Mouse (Mus musculus): ENCODE results near the gene BC049352. TPM values are rescaled to one million over a fixed set of nuclear protein-coding genes. Genes with fewer than 3 reads are reported as not detected.

BC049352 gene
- polyA plus RNA-seq, 1 experiment from 2014 or later: 0.14 TPM

DNA sequence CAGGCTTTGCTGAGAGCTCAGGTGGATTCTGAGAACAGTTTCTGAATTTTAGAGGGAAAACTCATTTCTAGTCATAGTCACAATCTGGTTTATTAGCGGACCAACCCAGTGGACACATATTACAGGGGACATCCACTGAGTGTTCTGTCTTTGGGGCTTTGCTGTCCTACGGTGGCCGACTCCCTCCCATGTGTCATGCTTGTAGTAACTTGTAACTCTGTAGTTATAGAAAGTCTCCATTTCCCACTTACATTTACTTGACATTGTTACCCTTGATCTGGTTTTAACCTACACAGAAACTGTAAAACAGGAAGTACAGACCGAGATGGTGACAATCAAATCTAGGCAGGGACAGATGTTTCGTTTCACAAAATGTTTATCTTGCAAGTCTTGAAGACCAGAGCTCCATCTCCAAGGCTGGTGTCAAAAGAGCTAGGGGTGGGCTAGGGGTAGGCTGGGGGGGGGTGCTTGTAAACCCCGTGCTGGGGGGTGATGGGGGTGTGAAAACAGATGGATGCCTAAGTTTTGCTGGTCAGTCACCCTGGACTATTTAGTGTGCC lies 53.9 kb downstream of the BC049352 start:
- Histone ChIP-seq H3K9me3 (ENCODE audit: low read length) (no peaks in the 10 kb centered on the region), H3K27me3 (ENCODE audit: insufficient read depth, low read length) (no peaks in the 10 kb centered on the region), H3K4me2 (ENCODE audit: low read depth, low read length) (no peak overlapping the region), H3K4me3 (ENCODE audit: low read depth, low read length) (no peak overlapping the region), H3K9ac (replicated peaks) (no peak overlapping the region), H3K27ac (ENCODE audit: low read depth) (peak overlapping the region; percentile 30; the same call in 1 of the 2 replicates), H3K36me3 (replicated peaks; ENCODE audit: insufficient read depth, low read length) (no peaks in the 10 kb centered on the region), H3K4me1 (ENCODE audit: insufficient read depth) (no peaks in the 10 kb centered on the region)
- 46% methylated on average over 6 of the region's 6 CpGs for WGBS (ENCODE audit: insufficient replicate concordance)
- ATAC-seq: no peak
- no peak for DNase-seq
- TF ChIP-seq CTCF (IDR thresholded peaks at IDR 0.05; ENCODE audit: low read depth) (no peak), EP300 (IDR thresholded peaks at IDR 0.05; ENCODE audit: low read depth) (no peak)

GRCm38 (mm10) chr9:45236744-45237143 lies 54.9 kb downstream of the BC049352 start:
- Histone ChIP-seq H3K4me3 (ENCODE audit: low read depth, low read length) (no peak overlapping the region), H3K9me3 (ENCODE audit: low read length) (no peaks in the 10 kb centered on the region), H3K4me2 (ENCODE audit: low read depth, low read length) (no peak overlapping the region), H3K27me3 (ENCODE audit: insufficient read depth, low read length) (no peaks in the 10 kb centered on the region), H3K9ac (replicated peaks) (no peak overlapping the region), H3K36me3 (replicated peaks; ENCODE audit: insufficient read depth, low read length) (no peaks in the 10 kb centered on the region), H3K4me1 (ENCODE audit: insufficient read depth) (no peaks in the 10 kb centered on the region), H3K27ac (ENCODE audit: low read depth) (no peak overlapping the region)
- TF ChIP-seq EP300 (IDR thresholded peaks at IDR 0.05; ENCODE audit: low read depth) (no peak), CTCF (IDR thresholded peaks at IDR 0.05; ENCODE audit: low read depth) (no peak)
- ATAC-seq (no peak), DNase-seq (no peak)
- WGBS (ENCODE audit: insufficient replicate concordance): 67% methylated on average over 7 of the region's 7 CpGs

GRCm38 (mm10) chr9:45241397-45241796 lies 59.6 kb downstream of the BC049352 start:
- no peak overlapping the region for H3K4me3 ChIP-seq (ENCODE audit: low read depth, low read length)
- H3K27me3 ChIP-seq (ENCODE audit: insufficient read depth, low read length): no peaks in the 10 kb centered on the region
- no peaks in the 10 kb centered on the region for H3K9me3 ChIP-seq (ENCODE audit: low read length)
- no peak overlapping the region for H3K27ac ChIP-seq (ENCODE audit: low read depth)
- no peaks in the 10 kb centered on the region for H3K36me3 ChIP-seq (replicated peaks; ENCODE audit: insufficient read depth, low read length)
- WGBS (ENCODE audit: insufficient replicate concordance): 37% methylated on average over 5 of the region's 5 CpGs
- H3K4me2 ChIP-seq (ENCODE audit: low read depth, low read length): no peak overlapping the region
- ATAC-seq: no peak
- no peaks in the 10 kb centered on the region for H3K4me1 ChIP-seq (ENCODE audit: insufficient read depth)
- no peak for DNase-seq
- no peak for TF ChIP-seq CTCF (IDR thresholded peaks at IDR 0.05; ENCODE audit: low read depth)
- no peak for TF ChIP-seq EP300 (IDR thresholded peaks at IDR 0.05; ENCODE audit: low read depth)
- no peak overlapping the region for H3K9ac ChIP-seq (replicated peaks)

DNA sequence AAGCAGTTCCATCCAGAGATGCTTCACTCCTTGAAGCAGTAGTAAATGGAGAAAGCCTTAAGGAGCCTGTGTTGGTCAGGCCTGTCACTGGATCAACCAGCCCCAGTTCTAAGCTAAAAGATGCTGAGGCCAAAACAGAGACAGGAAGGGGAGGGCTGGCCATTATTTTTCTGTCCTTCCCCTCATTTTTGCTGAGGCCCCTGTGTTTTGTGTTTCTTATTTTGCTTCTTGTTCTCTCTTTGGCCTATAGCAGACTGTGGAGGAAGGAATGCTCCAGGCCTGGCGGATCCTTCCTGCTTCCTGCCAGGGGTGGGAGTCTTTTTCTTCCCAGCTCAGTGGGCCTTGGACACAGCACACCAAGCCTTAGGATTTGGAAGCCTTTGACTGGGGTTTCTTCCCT lies 63.6 kb downstream of the BC049352 start:
- Histone ChIP-seq H3K36me3 (replicated peaks; ENCODE audit: insufficient read depth, low read length) (no peaks in the 10 kb centered on the region), H3K27ac (ENCODE audit: low read depth) (peak overlapping the region; percentile 61; the same call in 1 of the 2 replicates), H3K4me3 (ENCODE audit: low read depth, low read length) (no peak overlapping the region), H3K4me1 (ENCODE audit: insufficient read depth) (peaks cover 14% of the 10 kb centered on the region), H3K9me3 (ENCODE audit: low read length) (no peaks in the 10 kb centered on the region), H3K4me2 (ENCODE audit: low read depth, low read length) (no peak overlapping the region), H3K27me3 (ENCODE audit: insufficient read depth, low read length) (no peaks in the 10 kb centered on the region), H3K9ac (replicated peaks) (no peak overlapping the region)
- WGBS (ENCODE audit: insufficient replicate concordance): 50% methylated on average over 1 of the region's 1 CpGs
- DNase-seq (no peak), ATAC-seq (no peak)
- TF ChIP-seq CTCF (IDR thresholded peaks at IDR 0.05; ENCODE audit: low read depth): no peak
- TF ChIP-seq EP300 (IDR thresholded peaks at IDR 0.05; ENCODE audit: low read depth): no peak

- Histone ChIP-seq H3K36me3 (replicated peaks; ENCODE audit: insufficient read depth, low read length) (no peaks in the 10 kb centered on the region), H3K9me3 (ENCODE audit: low read length) (no peaks in the 10 kb centered on the region), H3K4me2 (ENCODE audit: low read depth, low read length) (no peak overlapping the region), H3K4me1 (ENCODE audit: insufficient read depth) (peaks cover 18% of the 10 kb centered on the region), H3K27ac (ENCODE audit: low read depth) (peak overlapping the region; percentile 59), H3K4me3 (ENCODE audit: low read depth, low read length) (no peak overlapping the region), H3K9ac (replicated peaks) (no peak overlapping the region), H3K27me3 (ENCODE audit: insufficient read depth, low read length) (no peaks in the 10 kb centered on the region)
- peak; percentile 70 for ATAC-seq
- whole genome bisulfite sequencing (ENCODE audit: insufficient replicate concordance): 37% methylated on average over 6 of the region's 6 CpGs
- no peak for TF ChIP-seq EP300 (IDR thresholded peaks at IDR 0.05; ENCODE audit: low read depth)
- TF ChIP-seq CTCF (IDR thresholded peaks at IDR 0.05; ENCODE audit: low read depth): no peak
- peak; percentile 47 for DNase-seq
Measured at GRCm38 (mm10) chr9:45246060-45246459, 64.3 kb downstream of the BC049352 start.

DNA sequence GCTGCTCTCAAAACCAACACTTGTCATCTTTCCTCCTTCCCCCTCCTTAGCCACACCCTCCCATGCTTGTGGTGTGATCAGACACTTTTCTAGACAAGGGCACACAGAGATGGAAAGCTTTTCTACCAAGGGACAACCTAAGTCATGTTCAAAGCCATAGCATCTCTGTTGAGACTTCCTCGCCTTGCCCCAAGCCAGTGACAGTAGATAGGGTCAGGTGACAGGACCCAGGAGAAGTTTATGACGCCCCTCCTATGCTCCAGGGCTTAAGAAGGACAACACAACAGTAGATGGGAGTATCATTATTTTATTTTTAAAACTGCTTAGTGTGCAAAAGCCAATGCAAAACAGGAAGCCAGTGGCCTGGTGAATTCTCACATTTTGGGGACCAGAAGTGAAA lies 65.7 kb downstream of the BC049352 start:
- Histone ChIP-seq H3K9ac (replicated peaks) (no peak overlapping the region), H3K4me3 (ENCODE audit: low read depth, low read length) (no peak overlapping the region), H3K36me3 (replicated peaks; ENCODE audit: insufficient read depth, low read length) (no peaks in the 10 kb centered on the region), H3K27ac (ENCODE audit: low read depth) (peak overlapping the region; percentile 70), H3K9me3 (ENCODE audit: low read length) (no peaks in the 10 kb centered on the region), H3K27me3 (ENCODE audit: insufficient read depth, low read length) (no peaks in the 10 kb centered on the region), H3K4me2 (ENCODE audit: low read depth, low read length) (no peak overlapping the region), H3K4me1 (ENCODE audit: insufficient read depth) (peaks cover 23% of the 10 kb centered on the region)
- 44% methylated on average over 2 of the region's 2 CpGs for WGBS (ENCODE audit: insufficient replicate concordance)
- DNase-seq: no peak
- TF ChIP-seq EP300 (IDR thresholded peaks at IDR 0.05; ENCODE audit: low read depth) (no peak), CTCF (IDR thresholded peaks at IDR 0.05; ENCODE audit: low read depth) (no peak)
- no peak; the same call in 1 of the 2 replicates for ATAC-seq

Measured in liver, postnatal 0 days (tissue).